Mouse (Mus musculus) effector memory CD4-positive, alpha-beta T cell, adult 5 months (primary cell): ENCODE measurements around the gene Rhno1. TPM values are rescaled to one million over a fixed set of nuclear protein-coding genes. Genes with fewer than 3 reads are reported as not detected.

ENCODE experiments used
- polyA plus RNA-seq: library from polyadenylated mRNA; unstranded; fragments of 100-300 nt; shearing (Covaris generic); gene quantifications from one replicate; pipeline ENCODE4 v1.2.1, GENCODE M21; 2017

Rhno1 gene
- polyA plus RNA-seq = 48.0 TPM

GRCm38 (mm10) chr6:128362381-128363006 is at the start of gene Rhno1, which contains the start of gene Foxm1:
Gene Rhno1 (minus strand): TSS chr6:128362911.
Gene Foxm1 (plus strand): TSS chr6:128362967.

GRCm38 (mm10) chr6:128398996-128399395 is 36.3 kb upstream of the Rhno1 start, which contains the start of gene Nrip2:
Gene Nrip2 (plus strand): TSS chr6:128399296.

GRCm38 (mm10) chr6:128375192-128375591 is 12.5 kb upstream of the Rhno1 start, which contains the start of the genes Tex52 and Gm44596:
Gene Tex52 (plus strand): TSS chr6:128375456.
Gene Gm44596 (plus strand): TSS chr6:128375503.

DNA sequence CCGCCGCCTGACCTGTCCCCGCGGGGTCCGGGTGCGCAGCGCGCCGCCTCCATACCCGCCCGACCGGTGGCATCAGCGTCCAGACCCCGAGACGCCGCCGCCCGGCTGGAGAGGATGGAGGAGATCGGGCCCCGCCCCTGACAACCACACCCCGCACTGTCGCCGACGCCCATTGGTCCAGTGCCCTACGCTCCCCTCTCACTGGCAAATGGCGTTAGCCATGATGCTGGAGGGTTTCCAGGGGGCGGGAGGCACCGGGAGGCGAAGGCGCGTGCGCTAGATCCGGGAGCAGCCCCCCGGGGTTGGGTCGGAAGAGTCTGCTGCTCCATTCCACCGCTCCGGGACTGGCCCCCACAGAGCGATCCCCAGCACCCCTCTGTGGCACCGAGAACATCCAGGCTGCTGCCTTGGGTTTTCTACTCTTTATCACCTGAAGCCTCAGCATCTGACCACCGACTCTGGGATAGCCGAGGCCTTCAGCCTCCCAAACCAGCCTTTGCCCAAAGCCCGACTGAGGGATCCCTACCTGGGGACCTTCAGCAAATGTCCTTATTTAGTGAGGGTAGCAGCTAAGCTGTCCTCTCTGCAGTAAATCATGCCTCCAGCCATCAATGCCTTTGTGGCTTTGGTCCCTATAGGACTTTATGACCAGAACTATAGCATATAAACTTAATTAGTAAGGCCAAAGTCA is 6.8 kb downstream of the Rhno1 start, which contains the start of gene Tulp3:
Tulp3 (minus strand) TSS at position 126 of the 691 bp plus-strand sequence.

Other genes with a start within 250 kb of the Rhno1 start
- 0.16 TPM for gene Tspan9, start 219.3 kb downstream of the Rhno1 start, polyA plus RNA-seq
- gene Tead4, start 62.1 kb downstream of the Rhno1 start, polyA plus RNA-seq = not detected
- 1.3 TPM for gene Tulp3, start 7.1 kb downstream of the Rhno1 start, polyA plus RNA-seq
- gene Foxm1, start 56 bp upstream of the Rhno1 start, polyA plus RNA-seq = 2.2 TPM
- not detected for gene Tex52, start 12.5 kb upstream of the Rhno1 start, polyA plus RNA-seq
- gene Gm44596, start 12.6 kb upstream of the Rhno1 start, polyA plus RNA-seq = not detected
- 0.44 TPM for gene Nrip2, start 36.4 kb upstream of the Rhno1 start, polyA plus RNA-seq
- gene Itfg2, start 62.0 kb upstream of the Rhno1 start, polyA plus RNA-seq = 32.3 TPM
- 130 TPM for gene Fkbp4, start 75.8 kb upstream of the Rhno1 start, polyA plus RNA-seq
- not detected for gene Pzp, start 163.8 kb upstream of the Rhno1 start, polyA plus RNA-seq
- not detected for gene A2ml1, start 218.7 kb upstream of the Rhno1 start, polyA plus RNA-seq